Mouse (Mus musculus) heart, postnatal 36 days (tissue): ENCODE measurements around the gene Tap2. TPM values are rescaled to one million over a fixed set of nuclear protein-coding genes. Genes with fewer than 3 reads are reported as not detected.
A peak's percentile ranks its signal among the peaks of the same experiment; 100 is the strongest.
"Not testable (repeated sequence)": the region's sequence is repeated elsewhere in the genome, so short reads cannot be mapped to it uniquely, and the experiment has no call there.

Experiments
- DNase-seq, 2 experiments: peaks; one replicate each; pipeline ENCODE4 v3.0.0; 2021 to 2022
- intact Hi-C: fragments of 180-260 bp; cut with DNase I; formaldehyde crosslinking; loops from one replicate; pipeline ENCODE4 v1.15.1; 2025
- total RNA-seq, 2 experiments: library from RNA; stranded (reverse); gene quantifications; 2 replicates each; pipeline ENCODE4 v1.2.3; 2021

The Tap2 gene
- total RNA-seq, 2 experiments from 2014 or later = 23.6 to 24.6 TPM

DNA sequence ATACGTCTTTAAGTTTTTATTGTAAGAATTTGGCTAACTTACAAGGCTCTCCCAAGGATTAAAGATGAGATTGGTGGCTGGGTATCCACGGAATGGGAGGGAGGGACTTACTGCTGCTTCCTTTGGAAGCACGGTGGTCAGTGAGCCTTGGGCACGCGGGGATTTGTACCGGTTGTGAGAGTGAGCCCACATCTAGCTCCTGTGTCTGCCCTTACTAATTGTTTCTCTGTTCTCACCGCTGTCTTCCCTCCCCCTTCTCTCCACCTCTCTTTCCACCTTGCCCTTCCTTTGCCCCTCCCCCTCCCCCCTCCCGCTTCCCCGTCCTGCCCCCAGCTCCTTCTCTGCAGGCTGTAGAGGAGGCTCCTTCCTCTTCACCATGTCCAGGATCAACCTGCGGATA, 5.1 kb downstream of the Tap2 start:
- intact Hi-C loops = no loop called here

DNA sequence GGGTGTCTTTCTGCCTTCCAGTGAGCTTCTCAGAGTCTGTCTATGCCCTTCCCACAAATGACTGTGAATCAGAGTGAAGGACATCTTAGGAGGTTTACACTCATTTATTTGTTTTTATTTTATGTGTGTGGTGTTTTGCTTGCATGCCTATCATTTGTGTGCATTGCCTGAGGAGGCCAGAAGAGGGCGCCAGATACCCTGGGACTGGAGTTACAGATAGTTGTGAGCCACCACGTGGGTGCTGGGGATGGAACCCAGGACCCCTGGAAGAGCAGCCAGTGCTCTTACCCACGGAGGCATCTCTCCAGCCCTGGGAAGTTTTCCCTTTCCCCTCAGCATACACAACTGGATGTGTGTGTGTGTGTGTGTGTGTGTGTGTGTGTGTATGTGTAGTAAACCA, 6.4 kb downstream of the Tap2 start:
- intact Hi-C loops = no loop called here
- no peak for DNase-seq

More for the DNA sequence above, 5.1 kb downstream of the Tap2 start:
- DNase-seq = no peak

DNA sequence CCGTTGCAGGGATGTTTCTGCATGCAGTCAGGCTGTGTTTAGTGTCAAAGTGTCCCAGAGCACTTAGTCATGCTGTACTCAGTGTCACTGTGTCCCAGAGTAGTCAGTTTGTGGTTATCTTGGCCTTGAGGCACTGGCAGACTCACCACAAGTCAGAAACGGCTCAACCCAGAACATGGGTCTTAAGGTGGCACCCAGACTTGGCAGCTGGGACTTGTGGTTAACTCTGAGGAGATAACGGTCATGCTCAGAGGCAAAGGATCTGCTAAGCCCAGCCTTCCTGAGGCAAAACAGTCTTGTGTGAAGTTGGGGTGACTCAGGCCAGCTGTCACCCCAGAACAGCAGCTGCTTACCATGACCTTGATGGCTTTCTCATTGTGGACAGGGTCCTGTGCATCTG, 7.3 kb downstream of the Tap2 start:
- DNase-seq = no peak
- intact Hi-C loops = no loop called here

DNA sequence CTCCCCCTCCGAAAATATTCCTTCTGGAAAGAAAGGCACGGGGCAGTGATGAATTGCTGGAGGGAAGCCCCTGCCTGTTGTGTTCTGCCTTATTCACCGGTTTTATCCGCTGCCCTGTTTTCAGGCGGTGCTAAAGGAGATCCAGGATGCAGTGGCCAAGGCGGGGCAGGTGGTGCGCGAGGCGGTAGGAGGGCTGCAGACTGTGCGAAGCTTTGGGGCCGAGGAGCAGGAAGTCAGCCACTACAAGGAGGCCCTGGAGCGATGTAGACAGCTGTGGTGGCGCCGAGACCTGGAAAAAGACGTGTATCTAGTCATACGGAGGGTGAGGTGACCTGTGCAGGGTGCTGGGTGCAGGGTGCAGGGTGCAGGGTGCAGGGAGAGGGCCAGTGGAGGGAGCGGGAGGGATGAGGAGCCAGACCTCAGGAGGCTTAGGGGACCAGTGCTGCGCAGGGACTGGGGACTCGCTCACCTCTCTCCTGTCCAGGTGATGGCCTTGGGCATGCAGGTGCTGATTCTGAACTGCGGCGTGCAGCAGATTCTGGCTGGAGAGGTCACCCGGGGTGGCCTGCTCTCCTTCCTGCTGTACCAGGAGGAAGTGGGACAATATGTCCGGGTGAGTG, 8.5 kb downstream of the Tap2 start:
- DNase-seq = no peak
- intact Hi-C loops = no loop called here

DNA sequence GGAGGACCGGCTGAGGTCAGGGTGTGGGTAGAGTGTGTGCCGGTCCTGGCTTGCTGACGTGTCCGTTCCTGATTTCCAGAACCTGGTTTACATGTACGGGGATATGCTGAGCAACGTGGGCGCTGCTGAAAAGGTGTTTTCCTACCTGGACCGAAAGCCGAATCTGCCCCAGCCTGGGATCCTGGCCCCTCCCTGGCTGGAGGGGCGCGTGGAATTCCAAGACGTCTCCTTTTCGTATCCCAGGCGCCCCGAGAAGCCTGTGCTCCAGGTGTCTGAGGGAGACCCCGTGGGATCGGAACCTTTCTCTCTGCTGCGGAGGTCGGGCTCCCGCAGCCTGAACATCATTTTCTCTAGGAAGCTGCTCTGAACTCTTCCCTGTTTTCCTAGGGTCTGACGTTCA, 10.6 kb downstream of the Tap2 start:
- intact Hi-C loops = no loop called here
- no peak for DNase-seq

GRCm38 (mm10) chr17:34215176-34215575, 11.8 kb downstream of the Tap2 start:
- DNase-seq = no peak
- intact Hi-C loops = no loop called here

DNA sequence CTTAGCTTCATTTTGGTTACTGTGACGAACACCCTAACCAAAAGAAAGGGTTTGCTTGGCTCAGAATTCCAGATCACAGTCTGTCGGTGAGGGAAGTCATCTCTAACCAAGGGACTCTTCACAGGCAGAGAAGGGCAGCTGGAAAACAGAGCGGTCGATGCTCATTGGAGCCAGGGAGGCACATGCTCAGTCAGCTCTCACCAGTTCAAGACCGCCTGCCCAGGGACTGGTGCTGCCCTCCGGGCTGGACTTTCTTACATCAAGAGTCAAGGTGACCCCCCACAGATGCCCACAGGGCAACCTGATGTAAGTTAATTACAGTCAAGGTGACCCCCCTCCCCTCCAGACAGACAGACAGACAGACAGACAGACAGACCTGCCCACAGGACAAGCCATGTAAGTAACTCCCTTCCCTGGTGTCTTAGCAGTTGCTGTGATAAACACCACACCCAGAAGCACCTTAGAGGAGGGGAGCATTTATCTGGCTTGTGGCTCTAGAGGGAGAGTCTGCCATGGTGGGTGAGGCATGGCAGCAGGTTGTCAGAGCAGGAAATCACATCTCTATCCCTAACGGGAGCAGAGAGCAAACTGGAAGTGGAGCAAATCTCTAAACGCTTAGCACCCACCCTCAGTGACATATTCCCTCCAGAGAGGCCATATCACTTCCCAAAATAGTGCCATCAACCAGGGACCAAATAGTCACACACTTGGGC, 14.0 kb downstream of the Tap2 start:
- intact Hi-C loops = no loop called here
- DNase-seq = no peak

DNA sequence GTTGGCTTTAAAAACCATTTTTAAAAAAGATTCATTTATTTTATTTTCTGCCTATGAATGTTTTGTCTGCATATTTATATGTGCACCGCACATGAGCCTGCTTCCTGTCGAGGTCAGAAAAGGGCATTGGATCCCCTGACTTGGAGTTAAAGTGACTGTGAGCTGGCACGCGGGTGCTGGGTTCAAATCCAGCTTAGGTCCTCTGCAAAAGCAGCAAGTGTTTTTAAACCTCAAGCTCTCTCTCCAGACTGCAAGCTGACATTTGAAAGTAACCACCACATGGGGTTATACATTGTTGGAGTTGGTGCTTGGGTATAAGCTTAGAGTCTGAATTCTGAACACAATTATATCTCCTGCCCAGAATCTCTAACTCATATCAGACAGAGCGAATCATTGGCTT, 14.7 kb downstream of the Tap2 start:
- no peak for DNase-seq
- intact Hi-C loops = no loop called here

GRCm38 (mm10) chr17:34218675-34219074, 15.3 kb downstream of the Tap2 start:
- intact Hi-C loops = no loop called here
- peak; percentile 76 to 77 for DNase-seq

DNA sequence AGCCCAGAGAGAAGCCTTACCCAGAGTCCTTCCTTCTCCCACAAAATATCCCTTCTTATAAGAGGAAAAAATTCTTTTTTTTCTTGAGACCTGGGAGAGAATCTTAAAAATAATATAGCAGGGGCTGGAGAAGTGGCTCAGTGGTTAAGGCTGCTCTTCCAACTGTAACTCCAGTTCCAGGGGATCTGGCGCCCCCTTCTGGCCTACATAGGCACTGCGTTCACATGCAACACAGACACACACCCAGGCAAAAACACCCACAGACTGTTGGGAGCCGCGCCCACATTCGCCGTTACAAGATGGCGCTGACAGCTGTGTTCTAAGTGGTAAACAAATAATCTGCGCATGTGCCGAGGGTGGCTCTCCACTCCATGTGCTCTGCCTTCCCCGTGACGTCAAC, 15.8 kb downstream of the Tap2 start:
- DNase-seq = peak in 1 of 2 experiments; percentile 76
- intact Hi-C loops = not testable (repeated sequence)

GRCm38 (mm10) chr17:34219801-34220200, 16.5 kb downstream of the Tap2 start:
- intact Hi-C loops, DNase-seq: not testable (repeated sequence)

GRCm38 (mm10) chr17:34220401-34220800, 17.1 kb downstream of the Tap2 start:
- DNase-seq, intact Hi-C loops: not testable (repeated sequence)

DNA sequence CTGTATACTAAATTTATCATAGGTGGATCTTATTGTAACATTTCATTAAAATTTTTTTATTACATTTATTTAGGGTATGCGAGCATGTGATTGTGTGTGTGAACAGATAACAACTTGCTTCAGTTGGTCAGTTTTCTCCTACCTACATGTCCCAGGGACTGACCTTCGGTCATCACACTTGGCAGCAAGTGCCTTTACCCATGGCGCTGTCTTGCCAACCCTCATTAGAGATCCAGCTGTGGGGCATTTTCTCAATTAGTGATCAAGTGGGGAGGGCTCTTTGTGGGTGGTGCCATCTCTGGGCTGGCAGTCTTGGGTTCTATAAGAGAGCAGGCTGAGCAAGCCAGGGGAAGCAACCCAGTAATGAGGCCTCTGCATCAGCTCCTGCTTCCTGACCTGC, 21.5 kb downstream of the Tap2 start:
- no peak for DNase-seq

DNA sequence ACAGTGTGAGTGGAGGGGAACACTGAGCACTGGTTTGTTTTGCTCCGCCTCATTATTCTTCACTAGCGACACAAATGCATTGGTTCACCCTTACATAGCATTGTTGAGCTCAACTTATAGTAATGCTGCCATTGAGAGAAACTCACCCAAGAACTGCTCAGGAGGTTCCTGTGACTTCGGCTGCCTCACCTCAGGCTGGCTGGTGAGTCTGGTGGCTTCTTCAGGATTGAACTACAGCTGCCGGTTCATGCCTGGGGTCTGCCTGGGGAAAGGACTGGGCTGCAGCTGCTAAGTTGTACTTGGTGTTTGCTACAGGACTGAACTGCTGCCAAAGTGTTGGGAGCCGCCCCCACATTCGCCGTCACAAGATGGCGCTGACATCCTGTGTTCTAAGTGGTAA, 22.1 kb downstream of the Tap2 start:
- no peak for DNase-seq
- intact Hi-C loops = no loop called here

More for the DNA sequence above, 21.5 kb downstream of the Tap2 start:
- intact Hi-C loops = no loop called here

GRCm38 (mm10) chr17:34225911-34226310, 22.6 kb downstream of the Tap2 start:
- DNase-seq, intact Hi-C loops: not testable (repeated sequence)

GRCm38 (mm10) chr17:34230971-34231370, 27.6 kb downstream of the Tap2 start:
- DNase-seq, intact Hi-C loops: not testable (repeated sequence)

DNA sequence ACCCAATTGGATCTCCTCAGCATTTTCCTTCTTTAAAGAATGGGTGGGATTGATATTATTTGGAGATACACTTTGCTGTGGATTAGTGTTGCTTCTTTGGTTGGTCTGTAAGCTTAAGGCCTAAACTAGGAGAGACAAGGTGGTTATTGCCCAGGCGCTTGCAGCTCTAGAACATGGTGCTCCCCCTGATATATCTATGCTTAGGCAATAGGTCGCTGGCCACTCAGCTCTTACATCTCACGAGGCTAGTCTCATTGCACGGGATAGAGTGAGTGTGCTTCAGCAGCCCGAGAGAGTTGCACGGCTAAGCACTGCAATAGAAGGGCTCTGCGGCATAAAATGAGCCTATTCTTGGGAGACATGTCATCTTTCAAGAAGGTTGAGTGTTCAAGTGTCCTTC, 28.7 kb downstream of the Tap2 start:
- intact Hi-C loops, DNase-seq: not testable (repeated sequence)

DNA sequence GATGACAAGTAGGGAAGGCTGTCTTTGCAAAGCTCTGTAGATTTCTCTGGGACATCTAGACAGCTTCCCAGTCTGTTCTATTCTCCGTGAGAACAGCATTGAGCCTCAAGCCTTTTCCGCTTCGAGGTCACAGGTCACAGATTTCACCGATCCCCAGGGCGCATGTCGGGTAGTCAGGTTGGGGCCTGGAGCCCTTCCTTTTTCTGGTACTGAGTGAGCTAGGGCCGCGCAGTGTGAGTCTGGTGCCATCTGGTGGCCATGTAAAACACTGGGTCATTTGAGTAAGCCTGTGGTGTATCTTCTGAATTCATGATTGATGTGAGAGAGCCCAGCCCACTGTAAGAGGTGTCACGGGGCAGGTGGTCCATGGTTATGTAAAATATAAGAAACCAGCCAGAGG, 31.6 kb downstream of the Tap2 start:
- peak; percentile 82 to 83 for DNase-seq
- intact Hi-C loops = loop anchor here (1.0 to 5.0 kb wide), 5 partner anchors 31 to 158 kb away; partner anchors contain the start of genes Psmb9 and Tap1

- intact Hi-C loops = loop anchor here (5.0 kb wide), 3 partner anchors 49 to 159 kb away; partner anchors contain the start of genes Psmb9 and Tap1
- DNase-seq = no peak
These were observed 33.4 kb downstream of the Tap2 start for GRCm38 (mm10) chr17:34236691-34237090.

GRCm38 (mm10) chr17:34237741-34238140, 34.4 kb downstream of the Tap2 start:
- DNase-seq = no peak

GRCm38 (mm10) chr17:34238706-34239105, 35.4 kb downstream of the Tap2 start, which contains the start of gene H2-Ob:
Gene H2-Ob (plus strand): TSS chr17:34238903.
- DNase-seq = no peak

More at GRCm38 (mm10) chr17:34237741-34238140, 34.4 kb downstream of the Tap2 start:
- intact Hi-C loops = loop anchor here (5.0 kb wide), 3 partner anchors 50 to 160 kb away; partner anchors contain the start of genes Psmb9 and Tap1

More at GRCm38 (mm10) chr17:34238706-34239105, 35.4 kb downstream of the Tap2 start, which contains the start of gene H2-Ob:
- intact Hi-C loops = loop anchor here (5.0 kb wide), 3 partner anchors 51 to 161 kb away; partner anchors contain the start of genes Psmb9 and Tap1
